Mouse (Mus musculus) liver, postnatal 0 days (tissue): ENCODE results near the gene Mvb12b.

Source experiments
- CTCF ChIP-seq: sonication (generic); IDR thresholded peaks from 2 replicates; pipeline ENCODE4 v1.5.1; 2016; ENCODE audit warnings: antibody characterized with exemption, low read depth
- EP300 ChIP-seq: IDR thresholded peaks from 2 replicates; pipeline ENCODE4 v1.6.1; 2016; ENCODE audit warnings: antibody characterized with exemption, low read depth, mild to moderate bottlenecking

GRCm38 (mm10) chr2:33803717-33804214 lies 84.0 kb downstream of the Mvb12b start:
- TF ChIP-seq CTCF, result no peak
- no peak for TF ChIP-seq EP300
